Mouse (Mus musculus): Measurements from ENCODE around the gene Psmb7.

Gene Psmb7

DNA sequence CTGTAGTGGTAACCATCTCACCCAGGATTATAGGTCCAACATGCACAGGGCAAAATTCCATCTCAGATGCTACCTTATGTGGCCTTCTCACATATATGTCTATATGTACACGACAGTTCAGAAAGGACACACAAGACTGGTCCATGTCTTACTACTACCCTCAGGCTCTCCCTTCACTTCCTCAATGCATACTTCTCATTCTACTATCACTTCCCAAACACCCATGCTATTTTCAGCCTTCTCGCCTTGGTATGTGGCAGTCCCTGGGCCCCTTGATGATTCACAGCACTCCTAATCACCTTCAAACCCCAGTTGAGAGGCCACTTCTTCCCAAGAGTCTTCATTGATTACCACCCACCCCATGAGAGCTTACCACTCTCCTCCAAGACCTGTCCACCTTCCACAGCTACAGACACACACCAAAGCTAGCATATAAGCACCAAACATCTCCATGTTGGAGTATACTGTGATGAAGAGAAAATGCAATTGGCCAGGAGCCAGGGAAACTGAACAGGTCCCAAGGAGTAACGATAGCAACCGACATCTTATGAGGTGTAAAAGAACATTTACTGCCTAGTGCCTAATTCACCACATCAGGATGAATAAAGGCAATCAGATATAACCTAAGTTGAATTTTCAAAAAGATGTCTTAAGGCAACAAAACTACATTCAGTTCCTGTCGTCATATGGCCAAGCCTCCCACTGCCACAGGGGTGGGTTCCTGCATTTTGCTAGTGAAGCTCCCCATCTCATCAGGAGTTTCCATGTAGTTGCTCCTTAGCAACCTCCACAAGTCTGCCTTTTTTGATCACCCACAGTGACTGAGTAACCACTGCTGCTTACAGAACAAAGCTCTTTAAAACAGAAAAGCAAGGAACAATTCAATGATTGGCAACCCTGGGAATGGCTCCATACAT lies 26.7 kb downstream of the Psmb7 start:
- POLR2A ChIA-PET, result interaction anchor here in 1 of 4 experiments (0.6 to 1.3 kb wide), 2 partner anchors 7 to 58 kb away, joined by 5 to 6 read pairs; no protein-coding TSS in a partner anchor
- CTCF ChIA-PET, result interaction anchor here in 3 of 4 experiments (0.6 to 2.7 kb wide), 6 partner anchors 19 to 193 kb away, joined by 3 to 10 read pairs (median 5); no protein-coding TSS in a partner anchor

DNA sequence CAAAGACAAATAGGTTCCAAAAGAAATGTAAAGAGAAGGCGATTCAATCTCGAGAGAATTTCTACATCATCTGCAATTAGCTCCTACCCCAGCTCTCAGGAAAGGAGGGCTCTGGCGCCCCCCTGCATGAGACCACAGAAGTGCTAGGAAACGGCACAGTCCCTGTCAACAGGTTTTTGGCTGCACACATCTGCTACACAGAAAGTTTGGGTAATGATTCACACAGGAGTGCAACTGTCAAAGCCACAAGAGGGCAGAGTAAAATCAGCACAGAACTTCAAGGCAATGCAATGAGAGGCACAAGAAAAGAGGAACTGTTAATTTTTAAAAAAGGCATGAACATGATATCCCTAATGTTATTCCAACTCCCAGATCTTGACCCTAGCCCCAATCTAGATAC lies 27.8 kb downstream of the Psmb7 start:
- POLR2A ChIA-PET, result interaction anchor here in 2 of 4 experiments (0.9 to 1.6 kb wide), 6 partner anchors 8 to 53 kb away, joined by 3 to 6 read pairs (median 4); no protein-coding TSS in a partner anchor
- CTCF ChIA-PET, result interaction anchor here (0.5 to 3.4 kb wide), 14 partner anchors 9 to 298 kb away, joined by 3 to 13 read pairs (median 4); no protein-coding TSS in a partner anchor

DNA sequence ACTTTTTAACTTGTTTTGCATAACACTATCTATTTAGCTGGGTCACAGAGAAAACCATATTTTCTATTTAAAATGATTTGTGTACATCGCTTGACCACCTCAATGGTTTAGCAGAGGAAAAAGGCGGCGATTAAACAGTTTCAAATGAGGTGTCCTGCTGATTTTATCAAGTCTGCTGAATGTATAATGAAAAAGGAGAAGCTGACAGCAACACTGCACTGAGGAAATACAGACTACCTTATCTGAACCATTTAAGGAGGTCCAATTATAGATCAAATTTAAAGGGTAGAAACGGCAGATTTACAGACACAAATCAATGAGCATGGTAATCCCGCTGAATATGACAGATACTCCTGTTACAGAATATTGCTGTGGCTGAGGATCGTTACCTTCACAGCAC lies 29.4 kb downstream of the Psmb7 start:
- ChIA-PET CTCF (interaction anchor here in 3 of 4 experiments (0.6 to 3.4 kb wide), 5 partner anchors 15 to 23 kb away, joined by 3 to 13 read pairs (median 5); no protein-coding TSS in a partner anchor), POLR2A (interaction anchor here in 1 of 4 experiments (0.7 to 2.1 kb wide), 7 partner anchors 8 to 131 kb away, joined by 3 to 8 read pairs (median 4); no protein-coding TSS in a partner anchor)

DNA sequence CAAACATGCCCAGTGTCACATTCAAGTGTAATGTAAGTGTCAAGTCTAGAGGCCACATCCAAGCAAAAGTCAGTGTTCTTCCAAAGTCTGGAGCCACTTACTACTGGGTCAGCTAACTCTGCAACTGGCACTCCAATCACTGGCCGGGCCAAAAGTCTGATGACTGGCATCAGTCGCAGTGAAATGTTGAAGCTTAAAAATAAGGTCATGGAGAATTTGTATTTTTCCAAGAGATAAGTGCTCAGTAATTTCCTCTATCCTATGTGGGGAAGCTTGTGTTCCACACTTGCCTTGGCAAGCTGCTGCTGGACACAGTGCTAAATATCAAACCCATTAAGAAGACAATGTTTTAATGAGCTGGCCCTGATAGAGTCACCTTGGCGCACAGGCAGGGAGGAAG lies 30.3 kb downstream of the Psmb7 start:
- ChIA-PET POLR2A (interaction anchor here in 2 of 4 experiments (0.8 to 2.1 kb wide), 10 partner anchors 8 to 27 kb away, joined by 3 to 8 read pairs (median 3); no protein-coding TSS in a partner anchor), CTCF (interaction anchor here in 3 of 4 experiments (0.6 to 3.4 kb wide), 4 partner anchors 14 to 24 kb away, joined by 3 to 13 read pairs (median 4); no protein-coding TSS in a partner anchor)

DNA sequence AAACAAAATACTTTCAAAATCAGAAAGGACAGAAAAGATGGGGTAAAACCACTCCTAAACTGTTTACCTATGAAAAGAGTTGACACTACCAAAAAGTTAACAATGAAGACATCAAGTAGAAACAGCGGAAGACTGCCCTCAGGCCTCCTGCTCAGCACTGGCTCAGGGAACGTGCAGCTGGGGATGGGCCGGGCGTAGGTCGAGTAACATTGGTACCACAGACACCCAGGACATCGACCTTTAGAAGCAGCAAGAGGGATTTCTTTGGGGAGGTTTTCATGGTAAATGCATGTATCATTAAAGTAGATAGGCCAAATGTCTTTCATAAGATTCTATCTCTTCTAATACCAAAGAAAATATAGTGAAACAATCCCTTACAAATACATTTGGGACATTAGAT lies 31.3 kb downstream of the Psmb7 start:
- CTCF ChIA-PET, result interaction anchor here in 1 of 4 experiments (0.7 kb wide), 1 partner anchor 46 kb away, joined by 3 read pairs; no protein-coding TSS in a partner anchor
- POLR2A ChIA-PET, result interaction anchor here in 2 of 4 experiments (0.8 to 1.9 kb wide), 3 partner anchors 12 to 25 kb away, joined by 3 to 7 read pairs (median 3); no protein-coding TSS in a partner anchor

DNA sequence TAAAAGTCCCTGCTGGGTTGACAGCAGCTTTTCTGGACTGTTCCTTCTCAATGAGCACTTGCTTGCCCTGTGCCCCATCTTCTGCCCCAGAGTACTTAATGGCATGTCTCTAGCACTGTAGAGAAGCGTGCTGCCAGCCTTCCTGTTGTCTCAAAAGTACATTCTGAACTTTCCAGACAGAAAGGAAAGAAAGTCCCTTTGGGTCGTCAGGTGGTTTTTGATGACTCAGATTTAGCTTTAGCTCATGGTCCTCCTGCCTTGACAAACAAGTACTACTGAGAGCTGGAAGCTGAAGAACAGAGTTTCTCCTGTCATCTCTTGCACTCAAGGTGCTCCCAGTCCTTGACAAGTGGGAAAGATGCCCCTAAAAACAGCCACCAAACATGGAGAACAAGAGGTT lies 33.7 kb downstream of the Psmb7 start:
- ChIA-PET CTCF (interaction anchor here in 2 of 4 experiments (1.3 to 2.9 kb wide), 4 partner anchors 12 to 32 kb away, joined by 3 to 12 read pairs (median 8); no protein-coding TSS in a partner anchor), POLR2A (interaction anchor here in 1 of 4 experiments (1.2 to 2.8 kb wide), 5 partner anchors 10 to 36 kb away, joined by 4 to 13 read pairs (median 5); no protein-coding TSS in a partner anchor)

DNA sequence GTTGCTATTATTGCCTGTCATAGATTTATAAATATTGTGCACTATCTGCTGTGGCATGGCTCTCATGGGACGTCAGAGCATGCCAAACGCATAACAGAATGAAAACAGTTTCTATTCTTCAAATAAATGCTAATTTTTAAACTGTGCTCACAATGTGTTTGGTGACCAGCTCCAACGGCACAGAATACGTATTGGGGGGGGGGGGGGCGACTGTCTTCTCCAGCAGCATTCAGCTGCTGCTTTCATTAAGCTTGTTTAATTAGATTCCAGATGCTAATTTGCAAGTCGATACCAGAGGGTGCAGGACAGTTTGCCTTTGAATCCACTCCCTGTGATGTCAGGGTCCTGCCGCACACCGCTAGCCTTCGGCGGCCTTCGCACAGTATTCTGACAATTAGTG lies 34.6 kb downstream of the Psmb7 start:
- POLR2A ChIA-PET, result interaction anchor here in 2 of 4 experiments (0.6 to 2.8 kb wide), 10 partner anchors 9 to 1953 kb away, joined by 3 to 13 read pairs (median 4); no protein-coding TSS in a partner anchor
- CTCF ChIA-PET, result interaction anchor here (0.6 to 2.9 kb wide), 15 partner anchors 11 to 258 kb away, joined by 3 to 12 read pairs (median 4); no protein-coding TSS in a partner anchor

DNA sequence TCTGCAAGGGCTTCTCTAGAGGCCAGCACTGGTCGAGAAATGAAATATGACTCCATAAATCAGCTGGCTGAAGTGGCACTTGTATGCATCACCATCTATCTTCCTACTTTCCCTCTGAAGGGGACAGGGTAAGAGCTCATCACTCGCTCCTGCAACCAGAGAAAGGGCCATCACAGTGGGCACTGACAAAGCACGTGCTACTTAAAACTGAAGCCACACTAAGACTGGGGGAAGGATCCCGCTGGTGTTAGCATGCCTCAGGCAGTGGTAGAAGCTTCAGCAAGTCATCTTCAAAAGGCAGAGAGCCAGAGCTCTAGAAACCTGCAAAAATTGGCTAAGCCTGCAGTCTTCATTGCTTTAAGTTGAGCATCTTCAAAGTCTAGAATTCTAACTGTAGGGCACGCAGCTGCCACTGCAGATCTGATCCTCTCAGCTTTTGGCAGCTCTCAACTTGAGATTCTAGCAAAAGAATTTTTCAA lies 35.0 kb downstream of the Psmb7 start:
- CTCF ChIA-PET, result interaction anchor here (0.6 to 2.9 kb wide), 15 partner anchors 11 to 258 kb away, joined by 3 to 12 read pairs (median 3); no protein-coding TSS in a partner anchor
- POLR2A ChIA-PET, result interaction anchor here in 3 of 4 experiments (0.6 to 2.8 kb wide), 14 partner anchors 9 to 1954 kb away, joined by 3 to 13 read pairs (median 4); no protein-coding TSS in a partner anchor

DNA sequence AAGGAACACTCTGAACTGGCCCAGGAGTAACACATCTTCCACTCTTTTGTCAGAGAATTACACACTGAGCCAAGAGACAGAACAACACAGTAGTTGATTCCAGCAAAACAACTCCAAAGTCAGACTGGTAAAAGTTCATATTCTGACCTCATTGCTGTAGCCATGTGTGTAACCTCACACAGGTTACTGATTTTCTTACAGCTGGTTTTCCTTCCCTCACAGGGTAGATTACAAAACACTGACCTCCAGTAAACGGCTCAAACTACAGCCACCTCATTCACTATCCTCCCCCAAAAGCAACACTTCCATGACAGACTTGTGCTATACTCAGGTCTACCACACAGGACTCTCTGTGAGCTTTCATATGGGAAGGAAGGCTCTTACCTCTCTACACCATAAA lies 36.2 kb downstream of the Psmb7 start:
- POLR2A ChIA-PET, result interaction anchor here in 2 of 4 experiments (1.0 to 1.6 kb wide), 5 partner anchors 16 to 178 kb away, joined by 3 to 6 read pairs (median 4); no protein-coding TSS in a partner anchor
- CTCF ChIA-PET, result interaction anchor here in 2 of 4 experiments (0.7 to 2.9 kb wide), 4 partner anchors 8 to 178 kb away, joined by 3 to 12 read pairs (median 3); no protein-coding TSS in a partner anchor

DNA sequence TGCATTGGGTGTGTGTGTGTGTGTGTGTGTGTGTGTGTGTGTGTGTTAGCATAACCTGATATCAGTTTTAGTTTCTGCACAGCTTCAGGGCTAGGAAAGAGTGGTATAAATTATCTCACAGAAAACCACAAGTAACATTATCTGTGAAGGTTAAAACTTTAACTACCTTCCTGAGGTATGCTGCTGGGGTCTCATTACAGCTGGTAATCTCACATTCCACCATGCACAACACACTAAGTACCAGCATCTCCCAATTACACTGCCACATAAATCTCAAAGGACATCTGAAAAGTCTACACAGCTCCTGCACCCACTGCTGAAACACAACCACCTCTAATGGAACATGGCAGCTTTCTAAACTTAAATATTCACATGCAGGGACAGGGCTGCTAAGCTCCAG lies 43.0 kb downstream of the Psmb7 start:
- POLR2A ChIA-PET, result interaction anchor here in 2 of 4 experiments (0.5 to 1.7 kb wide), 11 partner anchors 8 to 239 kb away, joined by 3 to 5 read pairs (median 4); no protein-coding TSS in a partner anchor
- CTCF ChIA-PET, result interaction anchor here in 3 of 4 experiments (0.6 to 1.1 kb wide), 4 partner anchors 9 to 171 kb away, joined by 3 to 6 read pairs (median 3); no protein-coding TSS in a partner anchor

DNA sequence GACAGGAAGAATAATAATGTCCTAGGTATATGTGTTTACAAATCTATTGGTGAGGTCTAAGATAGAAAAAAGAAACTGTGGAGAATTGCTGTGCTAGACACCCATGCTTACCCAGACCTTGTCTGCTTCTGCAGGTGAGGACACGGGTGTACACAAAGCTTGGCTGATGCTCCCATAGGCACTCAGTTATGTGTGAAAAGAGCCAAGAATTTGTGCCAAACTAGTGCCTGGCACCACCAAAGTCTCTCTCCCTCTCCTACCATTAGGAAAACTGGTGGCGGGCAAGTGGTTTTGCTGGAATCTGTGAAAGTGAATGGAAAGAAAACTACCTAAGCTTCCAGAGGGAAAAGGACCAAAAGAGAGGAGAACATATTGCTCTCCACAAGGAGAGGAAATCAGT lies 45.5 kb downstream of the Psmb7 start:
- ChIA-PET POLR2A (interaction anchor here (0.6 to 1.7 kb wide), 13 partner anchors 9 to 168 kb away, joined by 3 to 8 read pairs (median 3); no protein-coding TSS in a partner anchor), CTCF (interaction anchor here (0.5 to 1.9 kb wide), 58 partner anchors 8 to 932 kb away, joined by 3 to 25 read pairs (median 4); no protein-coding TSS in a partner anchor)

DNA sequence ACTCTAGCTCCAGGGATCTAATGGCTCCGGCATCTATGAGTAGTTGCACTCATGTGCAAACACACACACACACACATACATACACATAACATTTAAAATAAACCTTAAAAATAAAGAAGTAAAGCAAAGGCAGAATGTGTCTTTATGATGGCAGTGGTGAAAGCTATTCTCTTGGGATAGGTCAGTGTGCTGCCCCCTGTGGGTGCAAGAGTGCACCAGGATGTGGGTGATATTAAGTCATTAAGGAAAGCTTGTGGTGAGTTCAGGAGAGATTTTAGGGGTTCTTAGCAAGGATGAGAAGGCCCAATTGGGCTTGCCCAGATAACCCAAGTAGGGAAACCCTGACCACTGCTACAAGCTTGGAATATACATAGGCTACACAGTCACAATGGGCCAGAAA lies 46.0 kb downstream of the Psmb7 start:
- ChIA-PET CTCF (interaction anchor here (0.5 to 1.9 kb wide), 65 partner anchors 8 to 932 kb away, joined by 3 to 25 read pairs (median 4); no protein-coding TSS in a partner anchor), POLR2A (interaction anchor here (0.6 to 1.7 kb wide), 18 partner anchors 8 to 168 kb away, joined by 3 to 8 read pairs (median 3); no protein-coding TSS in a partner anchor)

DNA sequence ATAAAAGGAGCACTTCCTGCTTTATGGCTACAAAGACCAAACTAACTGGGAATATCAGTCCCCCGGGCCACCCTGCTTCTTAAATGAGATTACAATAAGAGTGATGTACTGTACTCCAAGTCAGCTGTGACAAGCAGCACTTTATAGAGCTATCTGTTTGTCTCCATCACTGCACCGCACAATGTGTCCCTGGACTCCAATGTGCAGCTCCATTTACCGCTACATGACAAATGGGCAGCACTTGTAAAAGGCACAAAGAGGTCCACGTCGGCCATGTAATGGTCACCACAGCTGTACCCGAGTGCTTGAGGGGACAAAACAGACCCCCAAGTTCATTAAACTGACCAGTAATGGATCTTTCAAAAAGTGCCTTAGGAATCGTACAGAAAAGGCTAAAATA lies 49.0 kb downstream of the Psmb7 start:
- ChIA-PET POLR2A (interaction anchor here in 2 of 4 experiments (0.6 to 2.8 kb wide), 4 partner anchors 11 to 46 kb away, joined by 3 to 10 read pairs (median 4); no protein-coding TSS in a partner anchor), CTCF (interaction anchor here in 2 of 4 experiments (0.6 to 2.1 kb wide), 3 partner anchors 43 to 266 kb away, joined by 3 to 6 read pairs (median 4); no protein-coding TSS in a partner anchor)

DNA sequence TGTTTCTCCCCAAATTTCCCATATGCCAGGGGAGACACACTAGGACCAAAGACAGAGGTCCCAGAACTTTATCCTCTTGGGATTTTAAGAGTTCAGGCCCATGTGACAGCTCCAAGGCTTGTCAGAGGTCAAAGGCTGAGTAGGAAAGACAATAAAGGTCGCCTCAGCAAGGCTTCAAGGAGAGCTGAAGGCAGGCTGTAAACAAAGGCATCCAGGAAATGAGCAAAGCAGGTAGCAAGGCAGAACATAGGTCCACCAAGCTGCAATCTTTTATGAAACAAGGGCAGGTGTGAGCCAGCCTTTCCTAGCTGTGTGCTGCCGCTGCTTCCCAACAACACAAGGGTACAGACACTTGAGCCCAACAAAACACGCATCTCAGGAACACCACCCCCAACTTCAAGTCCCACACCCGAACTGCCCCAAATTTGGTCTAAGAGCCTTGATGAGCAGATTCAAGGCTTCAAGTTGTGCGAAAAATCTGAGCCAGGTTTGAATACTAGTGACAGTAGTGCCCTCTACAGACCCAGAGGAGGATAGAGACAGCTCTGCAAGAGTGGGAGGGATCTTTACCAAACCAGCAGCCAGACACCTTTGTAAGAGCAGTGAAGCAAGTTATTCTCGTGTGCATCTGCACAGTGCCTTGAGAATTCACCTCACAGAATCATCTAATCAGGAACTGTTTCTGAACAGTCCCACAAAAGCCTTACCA lies 52.0 kb downstream of the Psmb7 start:
- ChIA-PET CTCF (interaction anchor here (0.5 to 2.8 kb wide), 35 partner anchors 9 to 1126 kb away, joined by 3 to 31 read pairs (median 4); no protein-coding TSS in a partner anchor), POLR2A (interaction anchor here (0.6 to 3.6 kb wide), 32 partner anchors 8 to 470 kb away, joined by 3 to 13 read pairs (median 4); no protein-coding TSS in a partner anchor)

DNA sequence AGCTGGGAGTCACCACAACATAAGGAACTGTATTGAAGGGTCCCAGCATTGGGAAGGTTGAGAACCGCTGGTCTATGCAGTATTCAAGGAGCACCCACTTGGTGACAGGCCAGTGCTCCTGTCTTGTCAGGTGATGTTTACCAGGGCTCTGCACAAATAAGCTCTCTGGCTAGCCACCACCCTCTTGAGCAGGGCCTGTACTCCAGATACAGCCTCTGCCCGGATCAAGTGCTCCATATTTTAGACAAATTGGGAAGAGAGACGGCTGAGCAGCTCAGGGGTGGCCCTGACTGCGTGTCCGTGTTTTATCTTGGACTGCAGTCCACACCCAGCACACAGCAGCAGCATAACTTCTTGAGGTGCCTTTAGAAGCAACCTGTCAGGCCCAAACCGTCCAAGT lies 57.2 kb downstream of the Psmb7 start:
- ChIA-PET POLR2A (interaction anchor here in 3 of 4 experiments (0.6 to 1.9 kb wide), 12 partner anchors 12 to 73 kb away, joined by 3 to 6 read pairs (median 4); no protein-coding TSS in a partner anchor), CTCF (interaction anchor here in 2 of 4 experiments (1.0 to 1.8 kb wide), 2 partner anchors 11 to 12 kb away, joined by 3 to 6 read pairs; no protein-coding TSS in a partner anchor)

DNA sequence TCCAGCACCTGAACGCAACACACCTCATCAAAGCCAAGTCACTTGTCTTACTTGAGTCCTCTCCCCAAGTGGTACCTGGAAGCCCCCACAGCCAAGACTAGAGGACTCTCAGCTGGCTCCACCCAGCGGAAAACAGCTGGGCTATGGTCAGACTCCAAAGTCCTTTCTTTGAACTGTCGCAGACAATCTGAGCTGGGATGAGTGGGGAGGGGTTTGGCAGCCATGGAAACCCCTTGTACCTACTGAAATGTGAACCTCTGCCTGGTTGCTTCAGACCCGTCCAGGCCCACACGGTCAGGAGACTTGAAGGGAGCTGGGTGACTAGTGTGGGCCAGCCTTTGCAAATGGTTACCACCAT lies 58.5 kb downstream of the Psmb7 start:
- ChIA-PET CTCF (interaction anchor here (0.6 to 1.8 kb wide), 10 partner anchors 13 to 155 kb away, joined by 3 to 6 read pairs (median 3); no protein-coding TSS in a partner anchor), POLR2A (interaction anchor here in 3 of 4 experiments (0.6 to 2.8 kb wide), 18 partner anchors 11 to 208 kb away, joined by 3 to 11 read pairs (median 4); no protein-coding TSS in a partner anchor)
